Mouse (Mus musculus): ENCODE results near the gene Tmem178b.

GRCm38 (mm10) chr6:39978942-39979341, 105.9 kb downstream of the Tmem178b start:
- no peak for TF ChIP-seq POLR2A (IDR thresholded peaks at IDR 0.05; ENCODE audit: low read depth, low read length)
- no peak for TF ChIP-seq CTCF (IDR thresholded peaks at IDR 0.05; ENCODE audit: extremely low read depth, insufficient read length, insufficient replicate concordance, low read depth, low read length)

All from small intestine, adult 2 months (tissue).